Mouse (Mus musculus): ENCODE data around the gene Itih1. TPM values are rescaled to one million over a fixed set of nuclear protein-coding genes. Genes with fewer than 3 reads are reported as not detected.
A peak's percentile ranks its signal among the peaks of the same experiment; 100 is the strongest.

The Itih1 gene
- polyA plus RNA-seq, 1 experiment = 1.6 TPM

- 75% methylated on average over 2 of the region's 2 CpGs for WGBS
- TF ChIP-seq CTCF (IDR thresholded peaks at IDR 0.05; ENCODE audit: control insufficient read depth, insufficient read depth, low read length) (no peak), POLR2A (IDR thresholded peaks at IDR 0.05; ENCODE audit: borderline replicate concordance, control insufficient read depth, low read depth, low read length) (no peak)
- no peaks in the 10 kb centered on the region for H3K4me1 ChIP-seq (ENCODE audit: control insufficient read depth, insufficient read depth, low read length)
- H3K27ac ChIP-seq (ENCODE audit: control insufficient read depth, insufficient read depth, low read depth, low read length, poor library complexity) = no peak overlapping the region
- no peak overlapping the region for H3K4me3 ChIP-seq (replicated peaks; ENCODE audit: control insufficient read depth, low read depth, low read length)
Observed at GRCm38 (mm10) chr14:30944745-30945144, 1.7 kb upstream of the Itih1 start.

GRCm38 (mm10) chr14:30943860-30944674, 978 bp upstream of the Itih1 start:
- Histone ChIP-seq H3K27ac (ENCODE audit: control insufficient read depth, insufficient read depth, low read depth, low read length, poor library complexity) (no peak overlapping the region), H3K4me1 (ENCODE audit: control insufficient read depth, insufficient read depth, low read length) (no peaks in the 10 kb centered on the region), H3K4me3 (replicated peaks; ENCODE audit: control insufficient read depth, low read depth, low read length) (no peak overlapping the region)
- peak; percentile 48 for TF ChIP-seq CTCF (IDR thresholded peaks at IDR 0.05; ENCODE audit: control insufficient read depth, insufficient read depth, low read length)
- no peak for TF ChIP-seq POLR2A (IDR thresholded peaks at IDR 0.05; ENCODE audit: borderline replicate concordance, control insufficient read depth, low read depth, low read length)
- 44% methylated on average over 11 of the region's 11 CpGs for WGBS

GRCm38 (mm10) chr14:30942254-30942653, 835 bp downstream of the Itih1 start:
- TF ChIP-seq CTCF (IDR thresholded peaks at IDR 0.05; ENCODE audit: control insufficient read depth, insufficient read depth, low read length) (no peak), POLR2A (IDR thresholded peaks at IDR 0.05; ENCODE audit: borderline replicate concordance, control insufficient read depth, low read depth, low read length) (no peak)
- 72% methylated on average over 4 of the region's 4 CpGs for WGBS
- Histone ChIP-seq H3K4me3 (replicated peaks; ENCODE audit: control insufficient read depth, low read depth, low read length) (no peak overlapping the region), H3K4me1 (ENCODE audit: control insufficient read depth, insufficient read depth, low read length) (no peaks in the 10 kb centered on the region), H3K27ac (ENCODE audit: control insufficient read depth, insufficient read depth, low read depth, low read length, poor library complexity) (no peak overlapping the region)

- Histone ChIP-seq H3K4me1 (ENCODE audit: control insufficient read depth, insufficient read depth, low read length) (no peaks in the 10 kb centered on the region), H3K27ac (ENCODE audit: control insufficient read depth, insufficient read depth, low read depth, low read length, poor library complexity) (no peak overlapping the region), H3K4me3 (replicated peaks; ENCODE audit: control insufficient read depth, low read depth, low read length) (no peak overlapping the region)
- TF ChIP-seq CTCF (IDR thresholded peaks at IDR 0.05; ENCODE audit: control insufficient read depth, insufficient read depth, low read length) (no peak), POLR2A (IDR thresholded peaks at IDR 0.05; ENCODE audit: borderline replicate concordance, control insufficient read depth, low read depth, low read length) (no peak)
- WGBS = 82% methylated on average over 9 of the region's 9 CpGs
Observed at GRCm38 (mm10) chr14:30933351-30933750, 9.7 kb downstream of the Itih1 start.

GRCm38 (mm10) chr14:30930386-30930785, 12.7 kb downstream of the Itih1 start:
- Histone ChIP-seq H3K4me3 (replicated peaks; ENCODE audit: control insufficient read depth, low read depth, low read length) (no peak overlapping the region), H3K4me1 (ENCODE audit: control insufficient read depth, insufficient read depth, low read length) (no peaks in the 10 kb centered on the region), H3K27ac (ENCODE audit: control insufficient read depth, insufficient read depth, low read depth, low read length, poor library complexity) (no peak overlapping the region)
- TF ChIP-seq POLR2A (IDR thresholded peaks at IDR 0.05; ENCODE audit: borderline replicate concordance, control insufficient read depth, low read depth, low read length) (no peak), CTCF (IDR thresholded peaks at IDR 0.05; ENCODE audit: control insufficient read depth, insufficient read depth, low read length) (no peak)
- 81% methylated on average over 4 of the region's 4 CpGs for WGBS

GRCm38 (mm10) chr14:30925492-30925891, 17.6 kb downstream of the Itih1 start:
- Histone ChIP-seq H3K4me3 (replicated peaks; ENCODE audit: control insufficient read depth, low read depth, low read length) (no peak overlapping the region), H3K27ac (ENCODE audit: control insufficient read depth, insufficient read depth, low read depth, low read length, poor library complexity) (no peak overlapping the region), H3K4me1 (ENCODE audit: control insufficient read depth, insufficient read depth, low read length) (no peaks in the 10 kb centered on the region)
- whole genome bisulfite sequencing = 81% methylated on average over 3 of the region's 3 CpGs
- TF ChIP-seq POLR2A (IDR thresholded peaks at IDR 0.05; ENCODE audit: borderline replicate concordance, control insufficient read depth, low read depth, low read length) (no peak), CTCF (IDR thresholded peaks at IDR 0.05; ENCODE audit: control insufficient read depth, insufficient read depth, low read length) (no peak)

GRCm38 (mm10) chr14:30923375-30924105, 19.5 kb downstream of the Itih1 start, which contains the start of gene Itih3:
Gene Itih3, minus strand, starts transcription at chr14:30923760.
- no peak within 1 kb of the TSS for H3K27ac ChIP-seq (ENCODE audit: control insufficient read depth, insufficient read depth, low read depth, low read length, poor library complexity)

GRCm38 (mm10) chr14:30922053-30922670, 20.9 kb downstream of the Itih1 start:
- H3K4me3 ChIP-seq (replicated peaks; ENCODE audit: control insufficient read depth, low read depth, low read length) = no peak overlapping the region
- H3K27ac ChIP-seq (ENCODE audit: control insufficient read depth, insufficient read depth, low read depth, low read length, poor library complexity) = no peak overlapping the region
- H3K4me1 ChIP-seq (ENCODE audit: control insufficient read depth, insufficient read depth, low read length) = no peaks in the 10 kb centered on the region
- WGBS = 65% methylated on average over 8 of the region's 8 CpGs
- TF ChIP-seq CTCF (IDR thresholded peaks at IDR 0.05; ENCODE audit: control insufficient read depth, insufficient read depth, low read length) = no peak
- TF ChIP-seq POLR2A (IDR thresholded peaks at IDR 0.05; ENCODE audit: borderline replicate concordance, control insufficient read depth, low read depth, low read length) = no peak

More at GRCm38 (mm10) chr14:30923375-30924105, 19.5 kb downstream of the Itih1 start, which contains the start of gene Itih3:
- 72% methylated on average over 6 of the region's 6 CpGs for WGBS
- no peak within 1 kb of the TSS for H3K4me3 ChIP-seq (replicated peaks; ENCODE audit: control insufficient read depth, low read depth, low read length)
- no peaks in the 10 kb centered on the region for H3K4me1 ChIP-seq (ENCODE audit: control insufficient read depth, insufficient read depth, low read length)
- TF ChIP-seq POLR2A (IDR thresholded peaks at IDR 0.05; ENCODE audit: borderline replicate concordance, control insufficient read depth, low read depth, low read length) (no peak), CTCF (IDR thresholded peaks at IDR 0.05; ENCODE audit: control insufficient read depth, insufficient read depth, low read length) (no peak)

Measured in bone marrow, adult 2 months (tissue).